Mouse (Mus musculus): ENCODE measurements at regions not wholly inside any gene's neighbourhood (a gene's known extent, or its start where the extent isn't known, plus 50 kb on each side); places are given as distances from the start of the nearest gene placed in this dataset.

DNA sequence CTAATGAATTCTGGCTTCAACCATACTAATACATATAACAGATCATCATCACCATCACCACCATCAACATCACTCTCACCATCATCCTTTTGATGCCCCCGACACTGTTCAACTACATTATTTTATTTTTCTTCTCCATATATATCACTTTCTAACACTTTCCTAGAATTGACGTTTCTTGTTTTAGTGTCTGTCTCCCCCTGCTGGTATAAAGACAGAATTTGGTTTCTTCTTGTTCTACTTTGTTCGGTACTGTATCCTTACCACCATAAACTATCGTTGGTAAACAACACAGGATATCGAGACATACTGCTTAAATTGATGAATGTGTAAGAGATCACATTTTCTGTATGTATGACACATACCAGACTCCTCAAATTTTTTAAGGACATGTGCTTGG lies 92.5 kb upstream of the Tab3 start:
- DNase-seq (ENCODE audit: low read depth), result peak; percentile 37

DNA sequence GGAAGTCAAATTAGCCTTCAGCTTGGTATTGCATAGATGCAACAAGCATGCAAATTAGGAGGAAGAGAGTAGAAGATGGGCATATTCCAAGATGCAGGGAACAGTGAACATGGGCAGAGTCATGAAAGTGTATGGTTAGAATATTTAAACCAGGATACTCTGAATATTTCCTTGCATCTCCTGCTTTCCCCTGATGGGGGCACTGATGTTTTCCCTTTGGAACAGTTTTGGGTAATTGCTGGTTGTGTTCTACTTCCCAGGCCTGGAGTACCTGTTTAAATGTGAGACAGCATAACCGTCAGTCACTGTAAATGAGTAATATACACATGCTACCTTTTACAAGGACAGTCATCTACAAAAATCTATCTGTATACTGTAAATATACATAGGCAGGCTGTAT lies 76.9 kb upstream of the Tab3 start:
- DNase-seq (ENCODE audit: low read depth), result peak; percentile 15

Measured in NIH3T3 (cell line).